Mouse (Mus musculus): ENCODE data around the gene Stab2.

DNA sequence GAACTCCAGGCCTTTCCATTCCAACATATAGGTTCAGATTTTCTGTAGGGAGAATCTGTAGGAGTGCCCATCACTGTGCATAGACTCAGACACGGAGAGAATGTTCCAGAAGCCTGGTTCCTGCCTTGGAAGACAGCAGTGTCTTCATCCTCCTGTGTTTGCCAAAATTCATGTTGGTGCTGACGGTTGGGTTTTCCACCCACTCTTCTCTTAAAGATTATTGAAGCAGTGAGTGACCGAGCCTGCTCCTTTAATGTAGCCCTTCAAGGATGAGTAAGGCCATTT is 332 bp upstream of the Stab2 start:
- TF ChIP-seq MAX (IDR thresholded peaks at IDR 0.05; ENCODE audit: low read length) (no peak), GABPA (IDR thresholded peaks at IDR 0.05; ENCODE audit: insufficient replicate concordance, low read depth, low read length) (no peak)
